Mouse (Mus musculus) G1E-ER4 (cell line): Measurements from ENCODE around the gene Sh3bgrl3. TPM values are rescaled to one million over a fixed set of nuclear protein-coding genes. Genes with fewer than 3 reads are reported as not detected.

Experiments
- GATA1 ChIP-seq: IDR thresholded peaks from one replicate; pipeline ENCODE4 v1.8.0; 2012; ENCODE audit warnings: low read length, inconsistent platforms
- polyA plus RNA-seq: library from polyadenylated mRNA; stranded (reverse); fragments of >175 nt; gene quantifications from 2 replicates; pipeline ENCODE4 v1.2.3, GENCODE M21; 2012

Gene Sh3bgrl3
- polyA plus RNA-seq, 1 experiment: 86.9 TPM

GRCm38 (mm10) chr4:134119644-134120043 lies 8.9 kb downstream of the Sh3bgrl3 start:
- no peak for TF ChIP-seq GATA1

- TF ChIP-seq GATA1: no peak
Measured at GRCm38 (mm10) chr4:134119042-134119441, 9.5 kb downstream of the Sh3bgrl3 start.

- TF ChIP-seq GATA1: no peak
Measured at GRCm38 (mm10) chr4:134118126-134118800, 10.3 kb downstream of the Sh3bgrl3 start.

- no peak for TF ChIP-seq GATA1
Measured at GRCm38 (mm10) chr4:134117012-134117411, 11.6 kb downstream of the Sh3bgrl3 start.

GRCm38 (mm10) chr4:134116501-134116900 lies 12.1 kb downstream of the Sh3bgrl3 start:
- TF ChIP-seq GATA1: no peak

GRCm38 (mm10) chr4:134115215-134116144 lies 13.1 kb downstream of the Sh3bgrl3 start:
- no peak for TF ChIP-seq GATA1

- TF ChIP-seq GATA1: no peak
Measured at GRCm38 (mm10) chr4:134114038-134114437, 14.6 kb downstream of the Sh3bgrl3 start.

GRCm38 (mm10) chr4:134113356-134113994 lies 15.1 kb downstream of the Sh3bgrl3 start:
- no peak for TF ChIP-seq GATA1

GRCm38 (mm10) chr4:134112403-134112802 lies 16.2 kb downstream of the Sh3bgrl3 start:
- TF ChIP-seq GATA1: no peak

GRCm38 (mm10) chr4:134110653-134111052 lies 17.9 kb downstream of the Sh3bgrl3 start:
- no peak for TF ChIP-seq GATA1

GRCm38 (mm10) chr4:134108196-134108595 lies 20.4 kb downstream of the Sh3bgrl3 start:
- TF ChIP-seq GATA1: no peak

GRCm38 (mm10) chr4:134107730-134108129 lies 20.9 kb downstream of the Sh3bgrl3 start:
- TF ChIP-seq GATA1: no peak

- peak; percentile 89 for TF ChIP-seq GATA1
Measured at GRCm38 (mm10) chr4:134106105-134106504, 22.5 kb downstream of the Sh3bgrl3 start.

- no peak for TF ChIP-seq GATA1
Measured at GRCm38 (mm10) chr4:134102742-134103119, 25.9 kb downstream of the Sh3bgrl3 start.

GRCm38 (mm10) chr4:134101979-134102741 lies 26.4 kb downstream of the Sh3bgrl3 start, which contains the start of gene Ubxn11:
Gene Ubxn11, plus strand, starts transcription at chr4:134102570.
- TF ChIP-seq GATA1: no peak

GRCm38 (mm10) chr4:134100245-134100644 lies 28.3 kb downstream of the Sh3bgrl3 start:
- no peak for TF ChIP-seq GATA1
